Mouse (Mus musculus) layer of hippocampus, postnatal 36 days (tissue): ENCODE measurements around the gene Gtsf1. TPM values are rescaled to one million over a fixed set of nuclear protein-coding genes. Genes with fewer than 3 reads are reported as not detected.

Experiments
- DNase-seq, 2 experiments: peaks; one replicate each; pipeline ENCODE4 v3.0.0; 2022
- total RNA-seq, 2 experiments: library from RNA; stranded (reverse); gene quantifications; 2 replicates each; pipeline ENCODE4 v1.2.3; 2021

The Gtsf1 gene
- total RNA-seq, 2 experiments from 2014 or later: not detected

DNA sequence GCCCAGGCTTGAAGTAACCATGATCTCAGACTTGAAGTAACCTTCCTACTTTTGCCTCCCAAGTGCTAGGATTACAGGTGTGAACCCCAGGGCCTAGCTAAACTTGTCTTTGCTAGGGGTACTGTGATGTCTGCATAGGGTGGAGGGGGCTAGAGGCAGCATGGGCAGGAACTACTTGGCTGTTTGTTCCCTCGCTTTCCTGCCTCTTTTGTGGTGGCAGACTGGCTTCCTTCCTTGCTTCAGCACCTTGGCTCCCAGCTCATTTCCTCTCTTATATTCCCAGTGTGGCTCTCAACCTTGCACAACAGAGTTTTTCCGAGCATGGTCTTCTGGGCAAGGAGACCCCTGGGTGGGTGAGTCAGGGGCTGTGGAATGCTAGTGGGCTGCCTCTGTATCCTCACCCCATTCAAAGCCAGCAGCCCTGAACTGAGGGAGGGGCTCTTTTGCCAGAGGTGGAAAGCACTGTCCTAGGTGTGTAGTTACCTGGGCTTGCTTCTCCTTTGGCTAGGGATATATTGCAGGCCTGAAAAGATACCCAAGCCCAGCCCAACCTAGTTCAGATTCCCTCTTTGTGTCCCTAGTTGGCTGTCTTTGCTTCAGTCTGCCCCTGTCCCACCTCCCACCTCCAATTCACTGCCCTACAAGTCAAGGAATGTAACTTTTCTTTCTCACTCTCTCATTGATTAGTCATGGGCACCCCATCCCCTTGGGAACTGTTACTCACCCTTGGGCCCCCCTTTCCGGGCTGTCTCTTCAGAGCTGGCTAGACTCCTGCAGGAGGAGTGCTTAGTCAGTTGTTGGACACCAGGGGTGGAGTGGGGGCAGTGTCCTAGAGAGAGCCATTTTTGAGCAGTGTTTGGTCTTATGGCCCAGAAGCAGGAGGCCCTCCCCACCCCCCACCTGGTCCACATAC lies 52.3 kb downstream of the Gtsf1 start:
- DNase-seq: no peak

DNA sequence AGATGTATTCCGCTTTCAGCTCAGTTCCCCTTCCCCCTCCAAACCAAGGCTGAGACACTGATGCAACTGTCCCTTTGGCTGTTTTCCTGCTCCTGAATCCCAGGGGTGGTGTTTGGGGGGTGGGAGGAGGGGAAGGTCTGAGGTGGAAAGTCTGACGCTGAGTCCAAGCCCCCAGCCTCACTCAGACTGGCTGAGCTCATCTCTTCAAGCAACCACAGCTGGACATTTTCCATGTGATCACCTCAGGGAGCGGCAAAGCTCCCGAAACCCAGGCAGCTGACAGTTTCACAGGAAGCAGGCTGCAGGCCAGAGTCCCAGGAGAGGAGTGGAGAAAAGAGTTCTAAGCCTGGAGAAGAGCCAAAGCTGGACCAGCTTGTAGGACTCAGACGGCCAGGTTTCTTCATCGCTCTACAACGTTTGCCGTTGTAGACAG lies 53.4 kb downstream of the Gtsf1 start:
- DNase-seq: no peak

DNA sequence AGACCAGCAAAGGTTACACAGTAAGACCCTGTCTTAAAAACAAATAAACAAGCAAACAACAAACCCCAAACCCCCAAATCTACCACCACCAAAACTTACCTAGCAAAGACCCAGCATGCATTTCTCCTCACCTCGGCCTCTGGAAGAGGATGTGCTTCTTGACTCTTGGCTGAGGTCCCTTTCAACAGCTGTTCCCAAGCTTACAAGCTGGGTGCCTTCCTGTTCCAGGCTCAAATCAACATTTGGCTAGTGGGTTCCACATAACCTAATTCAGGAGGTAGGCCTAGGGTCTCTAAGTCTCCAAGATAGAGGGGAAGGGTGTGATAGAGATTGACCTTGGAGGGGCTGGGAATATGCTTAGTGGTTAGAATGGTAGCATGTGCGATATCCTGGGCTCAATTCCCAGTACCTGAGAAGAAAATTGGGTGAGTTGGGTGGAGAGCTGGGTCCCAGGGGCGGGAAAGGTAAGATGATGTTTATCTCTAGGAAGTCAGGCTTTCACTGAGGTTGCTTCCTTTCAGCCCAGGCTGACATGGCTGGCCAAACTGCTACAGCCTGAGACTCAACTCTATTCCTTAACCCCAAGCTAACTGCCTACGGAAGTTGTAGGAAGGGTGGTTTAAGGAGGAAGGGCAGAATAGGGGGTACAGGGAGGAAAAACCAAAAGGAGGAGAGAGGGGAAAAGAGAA lies 55.0 kb downstream of the Gtsf1 start:
- DNase-seq: no peak

DNA sequence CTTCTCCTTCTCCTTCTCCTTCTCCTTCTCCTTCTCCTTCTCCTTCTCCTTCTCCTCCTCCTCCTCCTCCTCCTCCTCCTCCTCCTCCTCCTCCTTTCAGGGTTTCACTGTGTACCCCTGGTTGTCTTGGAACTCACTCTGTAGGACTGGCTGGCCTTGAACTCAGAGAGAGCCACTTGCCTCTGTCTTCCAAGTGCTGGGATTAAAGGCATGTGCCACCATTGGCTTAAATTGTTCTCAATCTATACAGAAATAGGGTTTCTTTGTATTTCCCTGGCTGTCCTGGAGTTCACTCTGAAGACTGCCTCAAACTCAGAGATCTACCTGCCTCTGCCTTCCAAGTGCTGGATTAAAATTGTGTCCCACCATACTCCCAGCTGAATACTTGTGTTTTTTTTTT lies 57.8 kb downstream of the Gtsf1 start:
- DNase-seq: no peak

DNA sequence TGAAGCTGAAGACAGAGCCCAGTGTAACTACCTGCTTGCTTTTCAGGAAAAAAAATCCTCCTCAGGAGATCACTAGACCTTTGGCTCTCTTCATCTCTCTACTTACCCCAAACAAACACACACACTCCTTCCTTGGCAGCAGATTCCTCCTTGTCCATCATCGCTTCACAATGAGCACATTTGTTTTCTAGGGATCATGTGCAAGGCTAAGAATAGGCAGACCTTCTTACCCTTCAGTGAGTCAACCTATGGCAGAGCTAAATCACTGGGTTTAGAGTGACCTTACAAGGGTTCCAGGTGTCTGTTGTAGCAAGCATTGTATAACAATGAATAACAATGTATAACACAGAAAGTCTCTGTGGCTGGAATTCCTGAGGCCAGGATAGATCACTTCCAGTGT lies 58.5 kb downstream of the Gtsf1 start:
- no peak for DNase-seq

DNA sequence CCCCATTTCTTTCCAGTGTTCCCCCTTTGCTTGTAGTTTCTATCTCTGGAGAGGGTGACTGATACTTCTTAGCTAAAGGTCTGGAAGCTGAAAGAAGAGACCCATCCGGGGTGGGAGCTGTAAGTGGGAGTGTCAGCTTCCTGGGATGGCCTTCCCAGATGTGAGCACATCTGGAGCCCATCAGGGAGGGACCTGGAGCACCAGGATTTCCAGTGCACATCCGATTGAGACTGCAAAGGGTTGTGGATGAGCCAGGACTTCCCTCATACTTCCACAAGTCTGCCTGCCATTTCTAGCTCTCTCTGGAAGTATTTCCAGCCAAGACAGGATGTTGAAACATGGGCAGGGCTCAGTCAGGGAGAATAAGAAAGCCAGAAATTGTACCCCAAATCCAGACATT lies 59.1 kb downstream of the Gtsf1 start:
- no peak for DNase-seq

DNA sequence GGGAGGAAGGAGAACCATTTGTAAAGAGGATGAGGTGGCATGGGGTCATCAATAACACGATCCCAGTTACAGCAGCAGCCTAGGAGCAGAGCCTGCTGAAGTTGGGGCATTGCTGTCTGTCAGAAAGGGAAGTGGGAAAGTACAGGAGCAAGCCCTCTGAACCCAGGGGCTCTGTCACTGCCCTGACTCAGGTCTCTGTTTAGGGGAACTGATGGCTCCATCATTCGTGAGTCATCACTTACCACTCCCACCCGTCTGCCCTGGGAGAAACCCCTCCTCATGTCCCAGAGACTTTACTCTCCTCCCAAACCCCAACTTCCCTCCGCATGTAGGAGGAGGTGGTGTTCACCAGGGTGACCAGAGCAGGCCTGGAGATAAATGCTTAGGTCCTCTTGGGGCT lies 59.8 kb downstream of the Gtsf1 start:
- DNase-seq: no peak

DNA sequence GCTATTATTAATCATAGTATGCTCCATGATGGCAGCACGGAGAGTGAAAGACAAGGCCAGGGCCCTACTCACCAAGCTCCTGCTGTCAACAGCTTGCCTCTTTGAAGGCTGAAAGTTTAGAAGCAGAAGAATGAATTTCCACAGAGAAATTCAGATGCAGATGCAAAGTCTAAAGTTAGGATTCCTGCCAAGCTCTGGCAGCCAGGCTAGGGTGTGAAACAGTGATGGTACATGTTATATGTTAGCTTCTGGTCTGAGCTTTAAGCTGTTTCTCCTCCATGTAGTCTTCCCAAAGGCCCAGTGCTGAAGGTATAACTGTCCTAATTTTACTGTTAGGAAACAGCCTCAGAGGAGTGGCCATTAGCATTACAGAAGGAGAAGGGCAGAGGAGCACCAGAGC lies 61.1 kb downstream of the Gtsf1 start:
- no peak for DNase-seq

DNA sequence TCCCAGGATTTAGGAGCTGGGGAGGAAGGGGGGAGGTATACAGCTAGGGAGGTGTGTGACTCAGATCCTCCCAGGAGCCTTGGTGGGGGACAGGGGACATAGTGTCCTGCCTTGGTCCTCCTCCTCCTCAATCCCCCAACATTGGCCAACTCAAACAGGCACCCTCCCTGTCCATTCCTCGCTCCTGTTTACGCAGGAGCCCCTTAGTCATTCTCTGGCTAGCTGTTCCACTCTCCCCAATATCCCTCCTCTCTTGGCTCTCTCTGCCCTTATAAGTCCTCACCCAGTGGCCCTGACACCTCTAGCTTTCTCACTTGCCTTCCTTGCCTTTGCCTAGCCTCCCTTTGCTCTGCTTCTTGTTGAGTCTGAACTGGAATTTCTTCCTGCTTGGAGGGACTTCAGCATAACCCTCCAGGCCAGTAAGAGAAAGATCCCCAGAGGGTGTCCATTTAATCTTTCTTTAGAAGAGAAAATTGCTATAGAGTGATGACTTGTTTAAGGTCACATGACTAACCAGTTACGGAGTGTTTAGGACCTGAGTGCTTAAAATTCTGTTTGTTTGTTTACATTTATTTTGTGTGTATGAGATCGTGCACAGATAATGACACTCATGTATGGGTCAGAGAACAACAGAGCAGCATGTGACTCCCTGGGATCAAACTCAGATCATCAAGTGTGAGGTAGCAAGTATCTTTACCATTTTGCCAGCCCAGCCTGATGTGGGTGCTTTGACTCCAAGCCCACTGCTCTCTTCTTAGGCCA lies 61.9 kb downstream of the Gtsf1 start:
- DNase-seq: no peak

DNA sequence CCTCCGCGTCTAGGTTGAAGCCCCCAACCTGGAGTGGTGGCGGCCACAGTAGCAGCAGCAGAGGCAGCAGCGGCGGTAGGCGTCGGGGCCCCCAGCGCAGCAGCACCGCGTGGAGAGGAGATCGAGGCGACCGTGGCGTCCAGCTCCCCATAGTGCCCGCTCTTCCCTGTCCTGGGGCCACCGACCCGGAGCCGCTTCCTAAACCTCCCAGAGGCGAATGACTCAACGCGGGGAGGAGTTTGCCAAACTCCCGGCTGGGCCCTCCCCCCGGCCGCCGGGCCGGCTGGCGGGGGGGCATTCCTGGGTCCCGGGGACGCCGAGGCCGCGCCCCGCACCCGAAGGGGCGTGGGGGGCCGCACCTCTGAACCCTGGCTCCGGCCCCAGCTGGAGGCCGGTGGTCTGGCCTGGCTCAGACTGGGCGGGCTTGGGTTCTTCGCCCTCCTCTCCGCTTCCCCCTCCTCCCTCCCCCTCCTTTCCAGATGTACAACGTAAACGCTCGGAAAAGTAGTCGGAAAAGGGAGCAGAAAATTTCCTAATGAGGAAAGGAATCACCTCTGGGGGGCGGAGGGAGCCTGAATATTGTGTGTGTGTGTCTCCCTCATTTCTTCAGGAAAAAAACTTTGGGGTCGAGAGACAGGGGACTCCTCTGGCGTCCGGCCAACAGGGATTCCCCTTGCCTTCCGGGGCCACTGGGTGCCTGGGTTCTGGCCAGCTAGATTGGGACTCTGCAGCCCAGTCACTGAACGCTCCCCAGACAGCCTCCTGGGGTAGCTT lies 63.7 kb downstream of the Gtsf1 start, which contains the start of gene Itga5:
TSS of gene Itga5 (minus strand) at position 388 of the 774 bp plus-strand sequence.
- DNase-seq: no peak

DNA sequence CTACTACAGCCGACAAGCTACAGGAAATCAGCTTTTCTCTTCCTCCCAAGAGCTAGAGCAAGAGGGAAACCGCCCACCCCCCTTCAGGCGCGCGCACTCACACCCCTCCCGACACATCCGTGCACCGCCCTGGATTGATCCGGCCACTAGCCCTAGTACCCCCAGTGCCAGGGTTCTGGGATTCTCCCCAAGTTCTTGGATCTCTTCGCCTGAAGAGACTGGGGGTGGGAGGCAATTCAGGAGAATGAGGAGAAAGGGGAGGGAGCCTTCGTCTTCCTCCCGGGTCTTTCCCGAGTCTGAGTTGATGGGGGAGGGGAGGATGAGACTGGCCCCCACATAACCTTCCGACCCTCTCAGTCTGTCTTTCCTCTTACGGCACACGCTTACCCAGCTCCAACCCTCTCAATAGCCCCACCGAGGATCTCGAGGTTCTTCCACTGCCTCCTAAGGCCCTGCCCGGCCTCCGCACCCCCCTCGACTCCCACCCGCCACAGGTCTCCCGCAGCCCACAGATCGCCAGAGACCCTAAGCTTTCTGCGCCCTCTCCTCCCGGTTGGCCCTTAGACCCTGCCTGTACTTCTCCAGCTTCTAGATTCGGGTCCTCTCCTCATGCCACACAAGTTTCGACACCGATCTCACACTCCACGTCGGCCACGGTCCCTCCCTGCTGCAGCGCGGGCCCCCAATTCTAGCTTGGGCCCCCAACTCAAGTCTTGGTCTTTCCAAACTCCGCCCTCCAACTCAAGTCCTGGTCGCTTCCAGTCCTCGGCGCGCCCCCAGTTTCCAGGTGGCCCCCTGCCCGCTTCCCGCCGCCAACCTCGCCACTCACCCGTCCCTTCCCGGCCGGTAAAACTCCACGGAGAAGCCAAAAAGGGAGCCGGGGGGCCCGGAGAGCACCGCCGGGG lies 64.5 kb downstream of the Gtsf1 start:
- DNase-seq: no peak

DNA sequence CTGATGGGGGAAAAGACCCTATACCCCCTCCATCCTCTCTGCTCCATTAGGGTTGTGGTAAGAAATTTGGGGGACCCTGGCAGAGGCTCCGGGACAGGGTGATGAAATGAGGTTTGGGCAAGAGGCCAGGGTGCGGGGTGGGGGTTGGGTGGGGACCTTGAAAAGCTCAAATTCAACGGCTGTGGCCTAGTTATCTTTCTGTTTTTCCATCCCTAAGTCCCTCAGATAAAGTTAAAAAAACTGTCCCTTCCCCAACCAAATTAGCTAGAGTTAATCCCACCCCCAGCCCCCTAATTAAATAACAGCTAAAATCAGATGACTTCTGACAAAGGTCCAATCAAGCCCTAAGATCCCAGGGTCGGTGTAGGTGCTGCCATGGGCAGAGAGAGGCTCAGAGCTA lies 65.5 kb downstream of the Gtsf1 start:
- DNase-seq: no peak

DNA sequence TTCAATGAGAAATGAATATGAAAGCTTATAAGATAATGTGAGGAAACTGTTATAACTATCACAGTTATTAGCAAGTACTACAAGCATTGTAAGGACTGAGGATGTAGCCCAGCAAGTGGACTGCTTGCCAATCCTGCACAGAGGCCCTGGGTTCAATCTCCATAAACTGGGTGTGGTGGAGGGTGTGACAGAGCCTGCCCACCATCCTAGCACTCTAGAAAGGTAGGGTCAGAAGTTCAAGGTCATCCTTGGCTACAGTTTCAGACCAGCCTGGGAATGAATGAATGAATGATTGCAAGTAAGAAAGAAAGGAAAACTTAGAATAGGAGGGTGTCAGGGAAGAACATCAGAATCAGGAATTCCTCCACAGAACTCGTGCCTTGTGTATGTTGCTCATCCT lies 66.5 kb downstream of the Gtsf1 start:
- no peak for DNase-seq

DNA sequence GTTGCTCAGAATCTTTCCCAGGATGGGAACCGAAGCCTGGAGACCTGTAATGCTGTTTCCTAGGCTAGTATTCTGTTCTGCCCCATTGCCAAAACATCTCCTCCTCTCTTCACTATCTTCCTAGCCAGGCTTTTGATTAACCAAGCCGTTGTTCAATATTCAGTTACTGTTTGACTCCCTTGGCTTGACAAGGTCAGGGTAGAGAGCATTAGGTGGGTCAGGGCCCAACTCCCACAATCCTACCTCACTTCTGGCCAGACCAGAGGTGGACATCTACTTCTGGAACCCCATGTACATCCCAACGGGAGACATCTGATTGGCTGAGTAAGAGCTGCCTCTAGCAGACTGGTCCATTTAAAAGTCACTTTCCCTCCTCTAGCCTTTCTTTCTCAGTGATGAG lies 67.3 kb downstream of the Gtsf1 start:
- no peak for DNase-seq

DNA sequence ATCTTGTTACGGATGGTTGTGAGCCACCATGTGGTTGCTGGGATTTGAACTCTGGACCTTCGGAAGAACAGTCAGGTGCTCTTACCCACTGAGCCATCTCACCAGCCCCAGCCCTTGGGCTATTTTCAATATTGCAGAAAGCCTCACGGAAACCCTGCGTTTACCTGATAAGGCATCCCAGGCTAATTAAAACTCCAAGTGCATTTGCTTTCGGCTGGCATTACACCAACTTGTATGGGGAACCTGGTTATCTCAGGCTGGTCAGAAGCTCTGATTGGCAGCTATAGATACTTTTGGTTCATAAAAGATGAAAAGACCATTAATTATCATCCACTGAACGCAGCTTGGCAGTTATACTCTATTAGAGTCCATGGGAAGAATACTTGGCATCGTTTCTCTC lies 67.9 kb downstream of the Gtsf1 start:
- DNase-seq: no peak

DNA sequence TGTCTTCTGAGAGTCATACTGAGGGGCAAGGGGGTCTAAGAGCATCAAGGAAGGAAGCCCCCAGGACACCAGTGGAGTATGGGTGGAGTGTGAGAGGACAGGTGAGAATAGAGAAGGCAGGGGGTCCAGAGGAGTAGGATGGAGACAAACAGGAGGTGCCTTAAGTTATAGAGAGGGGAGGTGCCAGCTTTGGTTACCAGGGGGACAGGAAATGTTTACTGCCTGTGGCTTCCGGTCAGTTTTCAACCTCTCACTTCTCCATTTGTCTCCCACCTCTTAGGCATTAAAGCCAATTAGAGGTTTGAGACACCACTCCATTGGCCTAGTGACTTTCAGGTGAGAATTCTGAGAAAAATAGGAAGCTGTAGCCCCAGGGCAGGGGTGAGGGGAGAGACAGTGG lies 69.0 kb downstream of the Gtsf1 start:
- no peak for DNase-seq

DNA sequence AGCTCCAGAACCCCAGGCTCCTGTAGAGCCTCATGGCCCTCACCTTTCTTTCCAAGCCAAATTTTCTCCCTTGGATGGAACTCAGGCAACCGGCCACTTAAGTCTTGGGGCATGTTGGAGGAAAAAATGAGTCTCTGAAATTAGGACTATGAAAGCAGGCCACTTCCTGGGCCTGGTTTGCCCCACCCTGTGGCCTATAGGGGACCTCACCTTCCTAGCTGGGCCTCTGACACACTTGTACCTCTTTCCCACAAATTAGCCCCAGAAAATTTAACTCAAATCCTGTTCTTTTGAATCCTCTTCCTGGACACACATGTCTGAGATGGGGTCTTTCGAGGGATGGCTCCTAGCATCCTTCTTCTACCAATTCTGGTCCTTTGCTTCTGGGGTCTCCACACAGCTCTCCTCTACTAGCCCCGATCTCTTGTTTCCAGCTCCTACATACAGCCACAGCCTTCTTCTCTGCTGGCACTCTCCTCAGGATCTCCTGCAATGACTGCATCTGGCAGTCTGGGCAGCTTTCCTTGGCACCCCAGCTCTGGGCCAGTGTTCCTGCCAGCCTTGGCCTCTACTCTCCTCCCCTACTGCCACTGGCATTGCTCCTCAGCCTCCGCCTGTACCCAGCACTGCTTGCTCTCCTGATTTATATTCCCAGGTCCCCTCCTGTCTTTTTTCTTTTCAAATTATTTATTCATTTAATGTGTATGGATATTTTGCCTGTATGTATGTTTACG lies 70.2 kb downstream of the Gtsf1 start:
- DNase-seq: peak; percentile 38 to 48

DNA sequence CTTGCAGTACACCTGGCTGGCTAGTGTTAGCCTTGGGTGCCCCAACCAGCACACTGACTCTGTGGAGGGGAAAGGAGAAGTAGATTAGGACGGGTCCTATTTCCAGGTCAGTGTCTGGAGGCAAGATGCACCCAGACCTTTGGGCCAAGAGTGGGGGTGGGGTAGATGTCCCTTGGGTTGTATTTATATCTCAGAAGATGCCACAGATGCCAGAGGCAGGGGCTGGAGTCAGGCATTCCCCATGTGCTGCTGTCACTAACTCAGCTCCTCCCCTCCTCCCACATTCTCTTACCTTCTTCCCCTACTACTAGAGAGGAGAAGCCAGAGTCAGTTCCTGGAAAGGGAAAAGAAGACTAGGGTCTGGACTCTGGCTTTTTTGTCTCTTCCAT lies 71.2 kb downstream of the Gtsf1 start:
- no peak for DNase-seq

DNA sequence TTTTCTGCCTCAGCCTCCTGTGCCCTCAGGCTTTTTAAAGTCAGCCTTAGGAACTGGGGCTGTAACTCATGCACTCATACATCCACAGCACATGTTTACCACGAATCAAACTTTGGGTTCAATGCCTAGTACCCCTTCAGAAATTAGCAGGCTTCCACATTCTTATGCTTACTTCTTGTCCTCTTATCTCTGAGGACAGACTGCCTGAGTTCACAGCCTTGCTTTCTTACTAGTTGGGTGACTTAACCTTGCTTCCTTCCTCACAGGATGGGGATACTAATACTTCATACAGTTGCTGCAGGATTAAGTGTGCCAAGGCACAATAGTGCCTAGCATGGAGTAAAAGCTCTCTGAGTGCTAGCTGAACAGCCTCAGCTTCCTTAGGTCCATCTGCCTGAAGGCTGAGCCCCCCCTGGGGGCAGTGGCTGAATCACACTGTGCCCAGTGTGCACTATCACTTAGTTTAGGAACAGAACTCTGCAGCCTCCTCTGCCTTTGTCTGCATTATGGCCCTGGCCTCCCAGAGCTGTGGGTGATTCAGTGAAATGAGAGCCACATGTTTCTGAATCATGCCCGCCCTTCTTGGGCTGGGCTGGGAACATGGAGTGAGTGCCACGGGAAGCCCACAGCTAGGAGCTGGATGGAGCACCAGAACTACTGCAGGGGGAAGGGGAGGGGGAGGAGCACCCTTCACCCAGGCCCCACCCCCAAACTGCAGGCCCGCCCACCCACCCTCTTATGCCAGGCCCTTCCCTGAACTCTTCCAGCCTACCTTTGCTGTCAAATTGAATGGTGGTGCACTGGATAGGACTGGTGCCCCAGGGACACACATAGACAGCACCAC lies 71.8 kb downstream of the Gtsf1 start:
- DNase-seq: no peak

DNA sequence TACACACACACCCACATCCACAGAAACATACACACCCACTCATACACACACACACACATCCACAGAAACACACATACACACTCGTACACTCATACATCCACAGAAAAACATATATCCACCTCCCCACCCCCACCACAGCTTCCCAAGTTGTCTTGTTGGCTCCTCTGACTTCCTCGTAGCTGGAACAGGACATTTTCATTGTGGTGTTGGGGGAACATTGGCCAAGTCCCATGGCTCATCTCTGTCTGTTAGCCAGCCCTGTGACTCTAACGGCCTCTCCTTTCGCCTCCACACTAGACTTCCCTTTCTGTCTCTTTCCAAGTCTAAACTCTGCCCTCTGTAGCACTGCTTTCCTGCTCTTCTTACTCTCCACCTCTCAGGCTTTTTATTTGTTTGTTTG lies 72.5 kb downstream of the Gtsf1 start:
- DNase-seq: no peak
